Mouse (Mus musculus) brain, embryonic 14.5 days (tissue): Measurements from ENCODE around the gene Slc7a6. TPM values are rescaled to one million over a fixed set of nuclear protein-coding genes. Genes with fewer than 3 reads are reported as not detected.

Experiments
- DNase-seq: peaks from one replicate; pipeline ENCODE4 v3.0.0-alpha.2; 2011; ENCODE audit warnings: low read depth
- CTCF ChIP-seq: fragments of 200-500 bp; IDR thresholded peaks from 2 replicates; pipeline ENCODE4 v1.5.1; 2012; ENCODE audit warnings: inconsistent platforms, mild to moderate bottlenecking, moderate library complexity, borderline replicate concordance; ENCODE audit not compliant: insufficient read depth, insufficient read length; ENCODE audit errors: extremely low read depth
- POLR2A ChIP-seq: fragments of 200-500 bp; IDR thresholded peaks from 2 replicates; pipeline ENCODE4 v1.6.1; 2012; ENCODE audit warnings: mild to moderate bottlenecking, inconsistent platforms, borderline replicate concordance; ENCODE audit not compliant: poor library complexity, insufficient read depth, insufficient read length, severe bottlenecking; ENCODE audit errors: extremely low read depth
- polyA plus RNA-seq: library from polyadenylated mRNA; depleted of rRNA; stranded (reverse); fragments of >200 nt; gene quantifications from 2 replicates; pipeline ENCODE4 v1.2.3, GENCODE M21; 2012

The Slc7a6 gene
- polyA plus RNA-seq, 1 experiment, result 56.7 TPM

- TF ChIP-seq CTCF (no peak), POLR2A (no peak)
- no peak for DNase-seq
These were observed 33.7 kb upstream of the Slc7a6 start for GRCm38 (mm10) chr8:106134751-106135571.

- TF ChIP-seq POLR2A (no peak), CTCF (no peak)
These were observed 33.0 kb upstream of the Slc7a6 start for GRCm38 (mm10) chr8:106135672-106136071.

DNA sequence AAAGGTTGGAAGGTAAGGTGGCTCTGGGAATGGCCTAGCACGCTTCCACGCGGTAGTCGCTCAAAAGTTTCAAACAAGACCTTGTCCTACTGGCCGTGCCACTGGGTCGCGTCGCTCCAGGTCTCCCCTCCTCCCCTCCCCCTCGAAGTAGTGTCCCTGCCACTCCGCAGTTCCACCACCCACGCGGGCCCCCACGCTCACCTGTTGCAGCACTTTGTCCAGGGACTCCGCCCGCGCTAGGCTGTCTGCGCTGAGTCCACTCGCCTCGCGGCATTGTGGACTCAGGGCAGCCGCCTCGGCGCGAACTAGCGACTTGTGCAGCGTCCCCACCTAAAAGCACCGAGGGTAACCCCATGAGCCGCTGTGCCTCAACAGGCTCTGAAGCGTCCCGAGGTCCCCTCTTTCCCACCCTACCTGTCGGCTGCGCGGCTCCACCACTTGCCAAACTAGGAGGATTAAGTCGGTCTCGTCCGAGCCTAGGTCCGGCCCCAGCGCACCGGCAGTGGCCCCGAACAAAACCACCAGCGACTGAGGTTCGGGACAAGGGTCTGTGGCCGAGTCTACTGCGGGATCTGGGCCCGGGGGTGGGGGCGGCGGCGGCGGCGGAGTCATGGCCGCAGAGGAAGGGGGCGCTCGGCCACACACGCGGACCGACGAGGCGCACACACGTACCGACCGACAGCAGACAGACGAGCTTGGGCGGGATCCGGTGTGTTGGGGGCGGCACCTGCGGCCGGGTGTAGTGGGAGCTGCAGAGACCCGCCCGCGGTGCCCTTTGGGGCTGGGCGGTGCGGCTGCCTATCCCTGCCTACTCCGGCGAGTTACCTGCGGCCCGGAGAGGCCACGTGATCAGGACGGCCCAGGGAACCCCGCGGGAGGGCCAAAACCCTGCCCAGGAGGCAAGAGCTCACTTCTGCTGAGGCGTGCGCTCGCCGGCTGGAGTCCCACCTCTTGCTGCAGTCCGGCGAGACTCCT, 32.2 kb upstream of the Slc7a6 start, which contains the start of gene Esrp2:
Gene Esrp2 (minus strand): TSS at position 819 of the 975 bp plus-strand sequence.
- no peak for DNase-seq
- TF ChIP-seq POLR2A (no peak), CTCF (no peak)

More at GRCm38 (mm10) chr8:106135672-106136071, 33.0 kb upstream of the Slc7a6 start:
- no peak for DNase-seq

GRCm38 (mm10) chr8:106137218-106137905, 31.3 kb upstream of the Slc7a6 start:
- DNase-seq, result no peak
- TF ChIP-seq CTCF (no peak), POLR2A (no peak)

DNA sequence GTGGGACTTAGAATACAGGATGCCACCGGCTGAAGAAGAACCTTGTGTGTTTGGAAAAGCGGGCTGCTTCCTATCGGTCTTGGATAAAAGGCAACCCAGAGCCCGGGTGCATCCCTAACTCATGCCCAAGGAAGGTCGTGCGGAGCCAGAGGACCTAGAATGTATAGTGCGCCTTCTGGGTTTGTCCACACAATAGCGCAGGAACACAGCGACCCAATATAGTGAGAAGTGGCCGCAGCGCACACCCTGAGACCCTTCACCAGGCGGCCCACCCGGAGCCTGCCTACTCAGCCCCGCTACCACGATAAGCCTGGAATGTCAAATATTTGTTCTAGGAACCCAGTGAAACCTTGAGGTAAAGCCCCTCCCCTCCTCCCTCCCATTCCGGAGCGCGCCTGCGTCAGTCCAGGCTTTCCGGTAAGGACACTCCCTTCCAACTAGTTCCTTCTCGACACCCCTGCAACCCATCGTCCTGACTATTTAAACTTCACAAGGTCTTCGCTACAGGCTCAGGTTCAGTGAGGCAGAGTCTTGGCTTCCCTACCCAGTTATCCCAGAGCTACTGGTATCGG, 30.7 kb upstream of the Slc7a6 start:
- TF ChIP-seq CTCF, result no peak
- TF ChIP-seq POLR2A, result no peak
- peak; percentile 56 for DNase-seq

DNA sequence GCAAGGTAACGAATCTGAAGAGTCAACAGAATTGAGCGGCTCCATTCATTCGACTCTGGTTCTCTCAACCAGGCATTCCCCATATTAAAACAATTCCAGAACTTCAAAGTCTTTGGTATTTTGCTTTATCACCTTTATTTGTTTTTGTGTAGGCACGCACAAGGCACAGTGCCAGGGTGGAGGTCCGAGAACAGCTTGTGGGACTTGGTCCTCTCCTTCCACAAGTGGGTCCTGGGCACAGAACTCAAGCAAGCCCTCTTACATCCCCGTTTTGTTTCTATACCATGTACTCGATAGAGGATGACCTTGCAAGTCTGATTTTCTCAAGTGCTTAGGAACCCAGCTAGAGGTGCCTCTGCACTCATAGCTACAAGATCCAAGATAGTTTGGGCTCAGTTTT, 30.0 kb upstream of the Slc7a6 start:
- DNase-seq, result no peak
- no peak for TF ChIP-seq POLR2A
- no peak for TF ChIP-seq CTCF

DNA sequence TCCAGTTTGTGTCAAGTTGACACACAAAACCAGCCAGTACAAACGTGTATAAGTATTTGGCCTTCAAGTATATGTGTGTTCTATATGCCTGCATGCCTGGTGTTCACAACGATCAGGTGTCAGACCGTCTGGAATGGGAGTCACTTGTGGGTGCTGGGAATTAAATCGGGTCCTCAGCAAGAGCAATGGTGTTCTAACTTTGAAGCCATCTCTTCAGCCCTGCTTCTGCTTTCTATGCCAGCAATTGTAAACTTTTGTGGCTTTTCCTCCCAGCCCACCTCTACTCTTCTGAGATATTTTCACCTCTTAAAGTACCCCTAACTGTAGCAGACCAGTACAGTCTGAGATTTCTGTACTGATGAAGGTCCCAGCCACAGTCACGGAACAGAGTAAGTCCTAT, 28.5 kb upstream of the Slc7a6 start:
- no peak for TF ChIP-seq CTCF
- no peak for TF ChIP-seq POLR2A
- no peak for DNase-seq

DNA sequence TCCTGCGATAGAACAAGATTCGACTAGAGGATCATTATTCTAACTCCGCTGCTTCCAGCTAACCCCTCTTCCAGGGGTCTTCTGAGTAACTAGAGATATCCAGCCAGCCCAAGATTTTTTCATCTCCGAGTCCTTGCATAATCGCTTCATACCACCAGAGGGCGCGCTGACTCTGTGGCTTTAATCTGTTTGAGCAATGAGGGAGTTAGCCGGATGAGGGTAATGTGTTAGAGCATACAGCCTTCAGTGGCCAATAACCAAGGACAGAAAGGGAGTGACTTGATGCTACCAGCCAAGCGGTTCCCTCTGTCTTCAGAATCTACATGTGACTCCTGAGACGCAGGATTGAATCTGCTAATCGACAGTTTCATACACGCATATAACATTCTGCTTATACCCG, 27.9 kb upstream of the Slc7a6 start:
- peak; percentile 90 for DNase-seq

GRCm38 (mm10) chr8:106145331-106145730, 23.3 kb upstream of the Slc7a6 start:
- no peak for DNase-seq
- TF ChIP-seq POLR2A (no peak), CTCF (no peak)

More for the DNA sequence above, 27.9 kb upstream of the Slc7a6 start:
- TF ChIP-seq POLR2A (no peak), CTCF (peak; percentile 95)

- TF ChIP-seq CTCF (no peak), POLR2A (no peak)
- no peak for DNase-seq
These were observed 22.6 kb upstream of the Slc7a6 start for GRCm38 (mm10) chr8:106146014-106146413.

- TF ChIP-seq POLR2A, result no peak
- no peak for TF ChIP-seq CTCF
- DNase-seq, result no peak
These were observed 20.6 kb upstream of the Slc7a6 start for GRCm38 (mm10) chr8:106147868-106148565.
